ENCODE assay signal across 22 mouse cellular contexts in genomic region chr11:95619081-95619480, GRCm38 (mm10). TPM values are rescaled to one million over a fixed set of nuclear protein-coding genes. Genes with fewer than 3 reads are reported as not detected.
DNase-seq lines count a peak whose midpoint lies in the region; ATAC-seq and TF ChIP-seq lines count a peak whose summit lies in the region.
"Had no signal": no experiment of that assay in that cellular context is flagged by ENCODE, and none has a peak within 500 bp of the region (broad histone marks: within the 10 kb centered on the region; RNA-seq: fewer than 3 reads in every experiment).

No protein-coding gene starts in this region.

- H3K27me3 ChIP-seq in forebrain, embryonic 14.5 days (replicated peaks; ENCODE audit: control insufficient read depth, insufficient read depth, low read length): no peaks in the 10 kb centered on the region
- H3K27me3 ChIP-seq in forebrain, embryonic 11.5 days (ENCODE audit: control insufficient read depth, insufficient read depth, low read length): peaks cover 2% of the 10 kb centered on the region; the same call in 1 of the 2 replicates
- no peaks in the 10 kb centered on the region for H3K27me3 ChIP-seq in hindbrain, embryonic 15.5 days
- no peaks in the 10 kb centered on the region for H3K27me3 ChIP-seq in hindbrain, embryonic 11.5 days (ENCODE audit: control insufficient read depth, insufficient read depth, low read length)
- no peaks in the 10 kb centered on the region for H3K27me3 ChIP-seq in midbrain, postnatal 0 days (ENCODE audit: insufficient read depth, low read length)
- H3K27me3 ChIP-seq in midbrain, embryonic 16.5 days (ENCODE audit: control insufficient read depth, insufficient read depth, low read depth, low read length): no peaks in the 10 kb centered on the region
- H3K27me3 ChIP-seq in thymus, adult 2 months (ENCODE audit: control insufficient read depth, insufficient read depth, low read length): no peaks in the 10 kb centered on the region

- no peak for TF ChIP-seq CTCF in midbrain, postnatal 0 days (IDR thresholded peaks at IDR 0.05)
- no peak for TF ChIP-seq CTCF in thymus, adult 2 months (IDR thresholded peaks at IDR 0.05; ENCODE audit: borderline replicate concordance, control insufficient read depth, extremely low read depth, insufficient read depth, low read length, poor library complexity)

- DNase-seq in forebrain, embryonic 14.5 days (ENCODE audit: low spot score): peak; percentile 64
- no peak for DNase-seq in forebrain, embryonic 11.5 days (ENCODE audit: low spot score)
- no peak for DNase-seq in hindbrain, embryonic 11.5 days (ENCODE audit: low spot score)
- peak; percentile 47 for DNase-seq in midbrain, postnatal 0 days (ENCODE audit: low spot score)
- no peak for DNase-seq in thymus, adult 2 months
- DNase-seq: cerebellum, adult 18-20 months; gastrocnemius, postnatal 10 days; heart, postnatal 10 days; kidney, adult 18-20 months; kidney, postnatal 4 days; retina, postnatal 1 day; right cerebral cortex, postnatal 25 days; spleen, adult 18-20 months had no signal

- no peaks in the 10 kb centered on the region for H3K9me3 ChIP-seq in forebrain, embryonic 14.5 days (replicated peaks; ENCODE audit: control insufficient read depth, low read length)
- no peaks in the 10 kb centered on the region for H3K9me3 ChIP-seq in forebrain, embryonic 11.5 days (ENCODE audit: control insufficient read depth, low read length)
- no peaks in the 10 kb centered on the region for H3K9me3 ChIP-seq in hindbrain, embryonic 15.5 days
- H3K9me3 ChIP-seq in hindbrain, embryonic 11.5 days (ENCODE audit: control insufficient read depth, low read length): no peaks in the 10 kb centered on the region
- no peaks in the 10 kb centered on the region for H3K9me3 ChIP-seq in midbrain, postnatal 0 days (ENCODE audit: low read length)
- no peaks in the 10 kb centered on the region for H3K9me3 ChIP-seq in midbrain, embryonic 16.5 days (replicated peaks; ENCODE audit: control insufficient read depth, low read length, poor library complexity, severe bottlenecking)
- H3K9me3 ChIP-seq: embryonic facial prominence, embryonic 15.5 days; G1E; heart, embryonic 12.5 days had no signal

- H3K4me3 ChIP-seq in forebrain, embryonic 14.5 days (ENCODE audit: low read depth, low read length): no peak overlapping the region
- no peak overlapping the region for H3K4me3 ChIP-seq in forebrain, embryonic 11.5 days (ENCODE audit: low read depth, low read length)
- no peak overlapping the region for H3K4me3 ChIP-seq in hindbrain, embryonic 15.5 days
- no peak overlapping the region for H3K4me3 ChIP-seq in hindbrain, embryonic 11.5 days (ENCODE audit: low read depth, low read length)
- H3K4me3 ChIP-seq in midbrain, postnatal 0 days (ENCODE audit: low read depth, low read length): no peak overlapping the region
- no peak overlapping the region for H3K4me3 ChIP-seq in midbrain, embryonic 16.5 days (ENCODE audit: low read depth, low read length)
- H3K4me3 ChIP-seq in thymus, adult 2 months (ENCODE audit: control insufficient read depth, insufficient read depth, low read length): no peak overlapping the region
- H3K4me3 ChIP-seq: embryonic facial prominence, embryonic 15.5 days; heart, embryonic 12.5 days; left cerebral cortex, adult 2 months had no signal

- H3K27ac ChIP-seq in forebrain, embryonic 14.5 days (ENCODE audit: low read depth, low read length): no peak overlapping the region
- no peak overlapping the region for H3K27ac ChIP-seq in forebrain, embryonic 11.5 days (ENCODE audit: low read depth, low read length)
- H3K27ac ChIP-seq in hindbrain, embryonic 15.5 days (replicated peaks): no peak overlapping the region
- H3K27ac ChIP-seq in hindbrain, embryonic 11.5 days (ENCODE audit: low read depth, low read length): no peak overlapping the region
- no peak overlapping the region for H3K27ac ChIP-seq in midbrain, postnatal 0 days (ENCODE audit: low read depth, low read length)
- no peak overlapping the region for H3K27ac ChIP-seq in midbrain, embryonic 16.5 days (ENCODE audit: low read length)
- no peak overlapping the region for H3K27ac ChIP-seq in thymus, adult 2 months (ENCODE audit: control insufficient read depth, insufficient read depth, low read length)
- H3K27ac ChIP-seq: embryonic facial prominence, embryonic 15.5 days; left cerebral cortex, adult 2 months had no signal

- no peak overlapping the region for H3K9ac ChIP-seq in forebrain, embryonic 14.5 days (ENCODE audit: low read length)
- no peak overlapping the region for H3K9ac ChIP-seq in forebrain, embryonic 11.5 days (ENCODE audit: low read length)
- H3K9ac ChIP-seq in hindbrain, embryonic 15.5 days: no peak overlapping the region
- no peak overlapping the region for H3K9ac ChIP-seq in hindbrain, embryonic 11.5 days (ENCODE audit: low read depth, low read length)
- H3K9ac ChIP-seq in midbrain, postnatal 0 days (replicated peaks; ENCODE audit: low read length, poor library complexity, severe bottlenecking): no peak overlapping the region
- H3K9ac ChIP-seq in midbrain, embryonic 16.5 days (ENCODE audit: low read depth, low read length): no peak overlapping the region
- H3K9ac ChIP-seq: embryonic facial prominence, embryonic 15.5 days; heart, embryonic 12.5 days had no signal

- WGBS in forebrain, embryonic 14.5 days: 34% methylated on average over 3 of the region's 3 CpGs
- WGBS in forebrain, embryonic 11.5 days: 83% methylated on average over 3 of the region's 3 CpGs
- 61% methylated on average over 3 of the region's 3 CpGs for WGBS in hindbrain, embryonic 15.5 days
- WGBS in hindbrain, embryonic 11.5 days: 53% methylated on average over 3 of the region's 3 CpGs
- WGBS in midbrain, postnatal 0 days: 82% methylated on average over 3 of the region's 3 CpGs
- 77% methylated on average over 3 of the region's 3 CpGs for WGBS in midbrain, embryonic 16.5 days
- 97% methylated on average over 3 of the region's 3 CpGs for WGBS in thymus, adult 2 months

- no peak for ATAC-seq in forebrain, embryonic 14.5 days
- no peak for ATAC-seq in forebrain, embryonic 11.5 days (replicated peaks; ENCODE audit: low FRiP score)
- peak; percentile 64 for ATAC-seq in hindbrain, embryonic 15.5 days (ENCODE audit: low FRiP score, low read depth)
- ATAC-seq in hindbrain, embryonic 11.5 days (ENCODE audit: low FRiP score): no peak
- ATAC-seq in midbrain, postnatal 0 days (ENCODE audit: low FRiP score): no peak
- ATAC-seq in midbrain, embryonic 16.5 days: no peak
- ATAC-seq: Patski had no signal

- peaks cover 2% of the 10 kb centered on the region; the same call in 1 of the 2 replicates for H3K4me1 ChIP-seq in forebrain, embryonic 14.5 days (ENCODE audit: control insufficient read depth, insufficient read depth, low read length)
- H3K4me1 ChIP-seq in forebrain, embryonic 11.5 days (replicated peaks; ENCODE audit: control insufficient read depth, insufficient read depth, low read length): no peaks in the 10 kb centered on the region
- peaks cover 13% of the 10 kb centered on the region for H3K4me1 ChIP-seq in hindbrain, embryonic 15.5 days (replicated peaks)
- 0 out of 2 replicates have a peak, but pooled peaks cover 4% of the 10 kb centered on the region for H3K4me1 ChIP-seq in hindbrain, embryonic 11.5 days (replicated peaks; ENCODE audit: control insufficient read depth, insufficient read depth, low read length)
- H3K4me1 ChIP-seq in midbrain, postnatal 0 days (ENCODE audit: insufficient read depth, low read length): no peaks in the 10 kb centered on the region
- H3K4me1 ChIP-seq in midbrain, embryonic 16.5 days (ENCODE audit: control insufficient read depth, insufficient read depth, low read length): no peaks in the 10 kb centered on the region
- no peaks in the 10 kb centered on the region for H3K4me1 ChIP-seq in thymus, adult 2 months (replicated peaks; ENCODE audit: control insufficient read depth, insufficient read depth, low read length)

- TF ChIP-seq POLR2A in thymus, adult 2 months (IDR thresholded peaks at IDR 0.05; ENCODE audit: control insufficient read depth, extremely low read depth, insufficient read depth, low read length, poor library complexity): no peak

- H3K4me2 ChIP-seq in forebrain, embryonic 14.5 days (ENCODE audit: low read length): no peak overlapping the region
- H3K4me2 ChIP-seq in forebrain, embryonic 11.5 days (ENCODE audit: low read depth, low read length, severe bottlenecking): no peak overlapping the region
- H3K4me2 ChIP-seq in hindbrain, embryonic 15.5 days: no peak overlapping the region
- H3K4me2 ChIP-seq in hindbrain, embryonic 11.5 days (replicated peaks; ENCODE audit: low read depth, low read length): no peak overlapping the region
- H3K4me2 ChIP-seq in midbrain, postnatal 0 days (ENCODE audit: low read depth, low read length, poor library complexity, severe bottlenecking): no peak overlapping the region
- no peak overlapping the region for H3K4me2 ChIP-seq in midbrain, embryonic 16.5 days (ENCODE audit: low read length)
- H3K4me2 ChIP-seq: embryonic facial prominence, embryonic 15.5 days; heart, embryonic 12.5 days had no signal

- H3K36me3 ChIP-seq in forebrain, embryonic 14.5 days (ENCODE audit: control insufficient read depth, insufficient read depth, low read length): no peaks in the 10 kb centered on the region
- no peaks in the 10 kb centered on the region for H3K36me3 ChIP-seq in forebrain, embryonic 11.5 days (ENCODE audit: control insufficient read depth, insufficient read depth, low read length)
- no peaks in the 10 kb centered on the region for H3K36me3 ChIP-seq in hindbrain, embryonic 15.5 days
- H3K36me3 ChIP-seq in hindbrain, embryonic 11.5 days (ENCODE audit: control insufficient read depth, insufficient read depth, low read length): no peaks in the 10 kb centered on the region
- no peaks in the 10 kb centered on the region for H3K36me3 ChIP-seq in midbrain, postnatal 0 days (ENCODE audit: insufficient read depth, low read length)
- no peaks in the 10 kb centered on the region for H3K36me3 ChIP-seq in midbrain, embryonic 16.5 days (ENCODE audit: control insufficient read depth, insufficient read depth, low read length)
- H3K36me3 ChIP-seq in thymus, adult 2 months (ENCODE audit: control insufficient read depth, insufficient read depth, low read length): no peaks in the 10 kb centered on the region
- H3K36me3 ChIP-seq: embryonic facial prominence, embryonic 15.5 days; G1E; heart, embryonic 12.5 days had no signal

RNA-seq across cellular contexts. Expression of gene Ngfr, which starts 31.5 kb away (rescaled TPM):
- 5.0 and 7.8 TPM in 2 replicates for polyA plus RNA-seq in forebrain, embryonic 14.5 days (2014; fragmentation: Nextera tagmentation; extraction: Ambion mirVana)
- 10.5 and 11.5 TPM in 2 replicates for polyA plus RNA-seq in forebrain, embryonic 11.5 days (2014; fragmentation: Nextera tagmentation; extraction: Ambion mirVana)
- polyA plus RNA-seq in hindbrain, embryonic 15.5 days (2015; fragmentation: Nextera tagmentation; extraction: Ambion mirVana): 42.8 and 44.9 TPM in 2 replicates
- 27.7 and 29.6 TPM in 2 replicates for polyA plus RNA-seq in hindbrain, embryonic 11.5 days (2014; fragmentation: Nextera tagmentation; extraction: Ambion mirVana)
- total RNA-seq in midbrain, postnatal 0 days (2014; rRNA removed): 11.1 and 16.9 TPM in 2 replicates
- polyA plus RNA-seq in midbrain, postnatal 0 days (2015; fragmentation: Nextera tagmentation; extraction: Ambion mirVana): 5.1 and 5.2 TPM in 2 replicates
- polyA plus RNA-seq in midbrain, embryonic 16.5 days (2015; fragmentation: Nextera tagmentation; extraction: Ambion mirVana): 10.2 and 10.8 TPM in 2 replicates
- 6.4 and 7.0 TPM in 2 replicates for polyA plus RNA-seq in thymus, adult 2 months (2012; rRNA removed)
- total RNA-seq: granulocyte monocyte progenitor cell, adult 5-6 weeks; megakaryocyte-erythroid progenitor cell, adult 5-6 weeks had no signal
- polyA plus RNA-seq: G1E had no signal

RNA-seq across cellular contexts. Expression of gene Phb, which starts 47.7 kb away (rescaled TPM):
- 215 and 222 TPM in 2 replicates for polyA plus RNA-seq in forebrain, embryonic 14.5 days (2014; fragmentation: Nextera tagmentation; extraction: Ambion mirVana)
- polyA plus RNA-seq in forebrain, embryonic 11.5 days (2014; fragmentation: Nextera tagmentation; extraction: Ambion mirVana): 198 and 205 TPM in 2 replicates
- polyA plus RNA-seq in hindbrain, embryonic 15.5 days (2015; fragmentation: Nextera tagmentation; extraction: Ambion mirVana): 182 and 187 TPM in 2 replicates
- 176 and 195 TPM in 2 replicates for polyA plus RNA-seq in hindbrain, embryonic 11.5 days (2014; fragmentation: Nextera tagmentation; extraction: Ambion mirVana)
- total RNA-seq in midbrain, postnatal 0 days (2014; rRNA removed): 132 and 137 TPM in 2 replicates
- 207 and 222 TPM in 2 replicates for polyA plus RNA-seq in midbrain, postnatal 0 days (2015; fragmentation: Nextera tagmentation; extraction: Ambion mirVana)
- 195 and 197 TPM in 2 replicates for polyA plus RNA-seq in midbrain, embryonic 16.5 days (2015; fragmentation: Nextera tagmentation; extraction: Ambion mirVana)
- polyA plus RNA-seq in thymus, adult 2 months (2012; rRNA removed): 88.9 and 103 TPM in 2 replicates

Comparison
In these comparisons a context has a peak if more than half of its experiments do, and no peak if none do; other contexts are left out.
1. DNase-seq: peak in forebrain, embryonic 14.5 days (single experiment) and midbrain, postnatal 0 days (single experiment); none in forebrain, embryonic 11.5 days (single experiment), hindbrain, embryonic 11.5 days (single experiment) and thymus, adult 2 months (single experiment).